Mouse (Mus musculus) liver, embryonic 11.5 days (tissue): ENCODE measurements around the gene Col19a1. TPM values are rescaled to one million over a fixed set of nuclear protein-coding genes. Genes with fewer than 3 reads are reported as not detected.

Source experiments
- ATAC-seq: fragments of 200-750 bp; cut with Nextera tagmentation; replicated peaks from 2 replicates; pipeline ENCODE4 v1.8.0; 2017; ENCODE audit warnings: moderate number of reproducible peaks, mild to moderate bottlenecking, moderate TSS enrichment, moderate library complexity; ENCODE audit not compliant: low FRiP score
- DNase-seq: peaks from one replicate; pipeline ENCODE4 v3.0.0-alpha.2; 2017; ENCODE audit warnings: low spot score
- H3K27ac ChIP-seq: fragments of 300-500 bp; sonication (generic); 2 replicates; pipeline ENCODE4 v1.5.1; 2014; ENCODE audit warnings: mild to moderate bottlenecking, low read depth, low read length, control low read depth
- H3K27me3 ChIP-seq: fragments of 300-500 bp; sonication (generic); replicated peaks from 2 replicates; pipeline ENCODE4 v1.6.1; 2014; ENCODE audit warnings: low read length, mixed read lengths; ENCODE audit not compliant: control insufficient read depth, insufficient read depth
- H3K36me3 ChIP-seq: fragments of 300-500 bp; sonication (generic); 2 replicates; pipeline ENCODE4 v1.6.1; 2014; ENCODE audit warnings: mild to moderate bottlenecking, low read length, moderate library complexity, mixed read lengths; ENCODE audit not compliant: control insufficient read depth, insufficient read depth
- H3K4me1 ChIP-seq: fragments of 300-500 bp; sonication (generic); replicated peaks from 2 replicates; pipeline ENCODE4 v1.6.1; 2014; ENCODE audit warnings: low read length, mixed read lengths; ENCODE audit not compliant: control insufficient read depth, insufficient read depth
- H3K4me2 ChIP-seq: fragments of 300-500 bp; sonication (generic); 2 replicates; pipeline ENCODE4 v1.6.1; 2014; ENCODE audit warnings: mild to moderate bottlenecking, control low read depth, moderate library complexity
- H3K4me3 ChIP-seq: fragments of 300-500 bp; sonication (generic); 2 replicates; pipeline ENCODE4 v1.5.1; 2014; ENCODE audit warnings: low read depth, low read length, control low read depth
- H3K9ac ChIP-seq: fragments of 300-500 bp; sonication (generic); 2 replicates; pipeline ENCODE4 v1.6.1; 2014; ENCODE audit warnings: low read depth, low read length, control low read depth
- H3K9me3 ChIP-seq: fragments of 300-500 bp; sonication (generic); 2 replicates; pipeline ENCODE4 v1.6.1; 2016; ENCODE audit warnings: low read length, inconsistent platforms, mixed read lengths; ENCODE audit not compliant: control insufficient read depth
- WGBS: fragments of 180-500 bp; shearing (Covaris S2); extraction: QIAGEN DNeasy Blood & Tissue Kit; methylation state at CpG from one replicate; pipeline ENCODE4 v1.1.7; 2014; 5-methylcytosine and 5-hydroxymethylcytosine counted together
- polyA plus RNA-seq: library from polyadenylated mRNA; unstranded; fragments of >200 nt; fragmentation: Nextera tagmentation; extraction: Ambion mirVana; gene quantifications from 2 replicates; pipeline ENCODE4 v1.2.1, GENCODE M21; 2014

Gene Col19a1
- polyA plus RNA-seq, 1 experiment from 2014 or later = 0.23 TPM

GRCm38 (mm10) chr1:24303077-24303476, 284.2 kb downstream of the Col19a1 start:
- no peak for ATAC-seq
- Histone ChIP-seq H3K36me3 (no peaks in the 10 kb centered on the region), H3K27ac (no peak overlapping the region), H3K4me2 (no peak overlapping the region), H3K9ac (no peak overlapping the region), H3K4me3 (no peak overlapping the region), H3K9me3 (no peaks in the 10 kb centered on the region), H3K27me3 (no peaks in the 10 kb centered on the region), H3K4me1 (no peaks in the 10 kb centered on the region)
- DNase-seq = no peak
- 80% methylated on average over 7 of the region's 7 CpGs for WGBS

- Histone ChIP-seq H3K4me2 (no peak overlapping the region), H3K9me3 (no peaks in the 10 kb centered on the region), H3K4me1 (no peaks in the 10 kb centered on the region), H3K27ac (no peak overlapping the region), H3K36me3 (no peaks in the 10 kb centered on the region), H3K4me3 (no peak overlapping the region), H3K9ac (no peak overlapping the region), H3K27me3 (no peaks in the 10 kb centered on the region)
- WGBS = 15% methylated on average over 8 of the region's 8 CpGs
- ATAC-seq (peak; percentile 57; the same call in 1 of the 2 replicates), DNase-seq (no peak)
These were observed 284.6 kb downstream of the Col19a1 start for GRCm38 (mm10) chr1:24302674-24303073.

- Histone ChIP-seq H3K27ac (no peak overlapping the region), H3K4me2 (no peak overlapping the region), H3K27me3 (no peaks in the 10 kb centered on the region), H3K36me3 (no peaks in the 10 kb centered on the region), H3K4me3 (no peak overlapping the region), H3K9me3 (no peaks in the 10 kb centered on the region), H3K9ac (no peak overlapping the region), H3K4me1 (no peaks in the 10 kb centered on the region)
- no peak for ATAC-seq
- WGBS = 68% methylated on average over 3 of the region's 3 CpGs
- no peak for DNase-seq
These were observed 286.6 kb downstream of the Col19a1 start for GRCm38 (mm10) chr1:24300700-24301099.

GRCm38 (mm10) chr1:24294979-24295942, 292.0 kb downstream of the Col19a1 start:
- ATAC-seq = no peak

GRCm38 (mm10) chr1:24292515-24292914, 294.8 kb downstream of the Col19a1 start:
- no peak overlapping the region for H3K4me3 ChIP-seq
- 64% methylated on average over 2 of the region's 2 CpGs for WGBS
- no peaks in the 10 kb centered on the region for H3K9me3 ChIP-seq
- no peaks in the 10 kb centered on the region for H3K27me3 ChIP-seq
- no peaks in the 10 kb centered on the region for H3K4me1 ChIP-seq
- H3K9ac ChIP-seq = no peak overlapping the region
- H3K4me2 ChIP-seq = no peak overlapping the region
- DNase-seq (no peak), ATAC-seq (no peak)
- no peak overlapping the region for H3K27ac ChIP-seq
- H3K36me3 ChIP-seq = no peaks in the 10 kb centered on the region

More at GRCm38 (mm10) chr1:24294979-24295942, 292.0 kb downstream of the Col19a1 start:
- Histone ChIP-seq H3K27me3 (no peaks in the 10 kb centered on the region), H3K27ac (no peak overlapping the region), H3K4me3 (no peak overlapping the region), H3K9ac (no peak overlapping the region), H3K9me3 (no peaks in the 10 kb centered on the region), H3K4me1 (no peaks in the 10 kb centered on the region), H3K36me3 (no peaks in the 10 kb centered on the region), H3K4me2 (no peak overlapping the region)
- WGBS = 71% methylated on average over 7 of the region's 7 CpGs
- DNase-seq = no peak

- ATAC-seq = no peak
These were observed 300.9 kb downstream of the Col19a1 start for GRCm38 (mm10) chr1:24286360-24286759.

GRCm38 (mm10) chr1:24267022-24267421, 320.2 kb downstream of the Col19a1 start:
- no peak for ATAC-seq
- Histone ChIP-seq H3K4me3 (no peak overlapping the region), H3K9me3 (no peaks in the 10 kb centered on the region), H3K36me3 (no peaks in the 10 kb centered on the region), H3K27ac (no peak overlapping the region), H3K4me1 (no peaks in the 10 kb centered on the region), H3K27me3 (no peaks in the 10 kb centered on the region), H3K4me2 (no peak overlapping the region), H3K9ac (no peak overlapping the region)
- 39% methylated on average over 3 of the region's 3 CpGs for WGBS
- no peak for DNase-seq

More at GRCm38 (mm10) chr1:24286360-24286759, 300.9 kb downstream of the Col19a1 start:
- Histone ChIP-seq H3K27ac (no peak overlapping the region), H3K4me3 (no peak overlapping the region), H3K36me3 (no peaks in the 10 kb centered on the region), H3K4me2 (no peak overlapping the region), H3K9me3 (no peaks in the 10 kb centered on the region), H3K4me1 (no peaks in the 10 kb centered on the region), H3K27me3 (no peaks in the 10 kb centered on the region), H3K9ac (no peak overlapping the region)
- DNase-seq = no peak
- 65% methylated on average over 6 of the region's 6 CpGs for WGBS

- Histone ChIP-seq H3K27ac (no peak overlapping the region), H3K36me3 (no peaks in the 10 kb centered on the region), H3K9me3 (no peaks in the 10 kb centered on the region), H3K4me3 (no peak overlapping the region), H3K4me2 (no peak overlapping the region), H3K4me1 (no peaks in the 10 kb centered on the region), H3K9ac (no peak overlapping the region), H3K27me3 (no peaks in the 10 kb centered on the region)
- DNase-seq (no peak), ATAC-seq (no peak)
These were observed 326.1 kb downstream of the Col19a1 start for GRCm38 (mm10) chr1:24261181-24261580.

- Histone ChIP-seq H3K4me2 (no peak overlapping the region), H3K9me3 (no peaks in the 10 kb centered on the region), H3K4me1 (no peaks in the 10 kb centered on the region), H3K27ac (no peak overlapping the region), H3K27me3 (no peaks in the 10 kb centered on the region), H3K36me3 (no peaks in the 10 kb centered on the region), H3K9ac (no peak overlapping the region), H3K4me3 (no peak overlapping the region)
- ATAC-seq = no peak
- WGBS = 76% methylated on average over 6 of the region's 6 CpGs
- DNase-seq = no peak
These were observed 327.9 kb downstream of the Col19a1 start for GRCm38 (mm10) chr1:24259419-24259818.
